10 mouse cellular contexts compared by ENCODE assay signal in genomic region chr7:65155628-65156513, GRCm38 (mm10). TPM values are rescaled to one million over a fixed set of nuclear protein-coding genes. Genes with fewer than 3 reads are reported as not detected.
DNase-seq lines count a peak whose midpoint lies in the region; ATAC-seq and TF ChIP-seq lines count a peak whose summit lies in the region.
"Had no signal": no experiment of that assay in that cellular context is flagged by ENCODE, and none has a peak within 500 bp of the region (broad histone marks: within the 10 kb centered on the region; RNA-seq: fewer than 3 reads in every experiment).

No protein-coding gene starts in this region.

- peak overlapping the region; percentile 67 for H3K9ac ChIP-seq in forebrain, embryonic 14.5 days (ENCODE audit: low read length)
- H3K9ac ChIP-seq in hindbrain, postnatal 0 days (replicated peaks; ENCODE audit: low read length), result peak overlapping the region; percentile 71
- peak overlapping the region; percentile 77 for H3K9ac ChIP-seq in limb, embryonic 14.5 days (ENCODE audit: low read depth, low read length, severe bottlenecking)
- H3K9ac ChIP-seq in neural tube, embryonic 12.5 days, result peak overlapping the region; percentile 77

- peak overlapping the region; percentile 26 for H3K4me3 ChIP-seq in kidney, adult 2 months (ENCODE audit: insufficient read depth, low read depth, low read length)
- H3K4me3 ChIP-seq in forebrain, embryonic 14.5 days (ENCODE audit: low read depth, low read length), result peak overlapping the region; percentile 64
- peak overlapping the region; percentile 73 for H3K4me3 ChIP-seq in hindbrain, postnatal 0 days (ENCODE audit: low read length)
- peak overlapping the region; percentile 71 for H3K4me3 ChIP-seq in limb, embryonic 14.5 days (replicated peaks; ENCODE audit: low read length)
- H3K4me3 ChIP-seq in neural tube, embryonic 12.5 days, result peak overlapping the region; percentile 67

- peak; percentile 89 for ATAC-seq in forebrain, embryonic 14.5 days
- ATAC-seq in hindbrain, postnatal 0 days, result peak; percentile 85
- peak; percentile 67 for ATAC-seq in limb, embryonic 14.5 days (ENCODE audit: low FRiP score, low read depth)
- ATAC-seq in neural tube, embryonic 12.5 days (ENCODE audit: low FRiP score, low read depth), result peak; percentile 91

- TF ChIP-seq CTCF in kidney, adult 2 months (conservative IDR thresholded peaks at IDR 0.05; ENCODE audit: insufficient read depth, insufficient read length, low read depth, low read length), result no peak
- no peak for TF ChIP-seq CTCF in hindbrain, postnatal 0 days (IDR thresholded peaks at IDR 0.05; ENCODE audit: low read depth)

- 3% methylated on average over 121 of the region's 122 CpGs for WGBS in kidney, adult 2 months
- under 1% methylated on average over 79 of the region's 122 CpGs for WGBS in forebrain, embryonic 14.5 days
- WGBS in hindbrain, postnatal 0 days, result 2% methylated on average over 90 of the region's 122 CpGs
- under 1% methylated on average over 72 of the region's 122 CpGs for WGBS in limb, embryonic 14.5 days
- WGBS in neural tube, embryonic 12.5 days, result under 1% methylated on average over 110 of the region's 122 CpGs

- H3K4me1 ChIP-seq in kidney, adult 2 months (ENCODE audit: control insufficient read depth, insufficient read depth, low read length), result no peaks in the 10 kb centered on the region
- H3K4me1 ChIP-seq in forebrain, embryonic 14.5 days (ENCODE audit: control insufficient read depth, insufficient read depth, low read length), result 0 out of 2 replicates have a peak, but pooled peaks cover 2% of the 10 kb centered on the region
- H3K4me1 ChIP-seq in hindbrain, postnatal 0 days (ENCODE audit: insufficient read depth, low read length), result peaks cover 3% of the 10 kb centered on the region
- peaks cover 3% of the 10 kb centered on the region; the same call in 1 of the 2 replicates for H3K4me1 ChIP-seq in limb, embryonic 14.5 days (ENCODE audit: control insufficient read depth, insufficient read depth, low read length)
- H3K4me1 ChIP-seq in neural tube, embryonic 12.5 days, result peaks cover 8% of the 10 kb centered on the region; the same call in 1 of the 2 replicates

- no peak for TF ChIP-seq POLR2A in kidney, adult 2 months (IDR thresholded peaks at IDR 0.05; ENCODE audit: low read depth, low read length)
- no peak for TF ChIP-seq POLR2A in limb, embryonic 14.5 days (IDR thresholded peaks at IDR 0.05; ENCODE audit: borderline replicate concordance, extremely low read depth, insufficient read depth, insufficient read length)

- no peaks in the 10 kb centered on the region for H3K9me3 ChIP-seq in forebrain, embryonic 14.5 days (replicated peaks; ENCODE audit: control insufficient read depth, low read length)
- no peaks in the 10 kb centered on the region for H3K9me3 ChIP-seq in hindbrain, postnatal 0 days (ENCODE audit: low read length)
- 0 out of 2 replicates have a peak, but pooled peaks cover 3% of the 10 kb centered on the region for H3K9me3 ChIP-seq in limb, embryonic 14.5 days (ENCODE audit: control insufficient read depth, low read length)
- no peaks in the 10 kb centered on the region for H3K9me3 ChIP-seq in neural tube, embryonic 12.5 days

- H3K36me3 ChIP-seq in kidney, adult 2 months (ENCODE audit: control insufficient read depth, insufficient read depth, low read length), result no peaks in the 10 kb centered on the region
- H3K36me3 ChIP-seq in forebrain, embryonic 14.5 days (ENCODE audit: control insufficient read depth, insufficient read depth, low read length), result no peaks in the 10 kb centered on the region
- no peaks in the 10 kb centered on the region for H3K36me3 ChIP-seq in hindbrain, postnatal 0 days (ENCODE audit: insufficient read depth, low read length)
- H3K36me3 ChIP-seq in limb, embryonic 14.5 days (ENCODE audit: control insufficient read depth, insufficient read depth, low read length), result no peaks in the 10 kb centered on the region
- H3K36me3 ChIP-seq in neural tube, embryonic 12.5 days, result no peaks in the 10 kb centered on the region

- no peak for DNase-seq in kidney, adult 2 months
- DNase-seq in kidney, adult 11 months, result no peak
- peak; percentile 47 for DNase-seq in cerebellum, adult 11 months
- DNase-seq in forebrain, embryonic 14.5 days (ENCODE audit: low spot score), result peak; percentile 67
- peak; percentile 73 for DNase-seq in hindbrain, postnatal 0 days (ENCODE audit: low spot score)
- DNase-seq in limb, embryonic 14.5 days (ENCODE audit: low spot score), result no peak
- no peak for DNase-seq in adipocyte (ENCODE audit: low spot score)

- H3K4me2 ChIP-seq in forebrain, embryonic 14.5 days (ENCODE audit: low read length), result peak overlapping the region; percentile 85
- peak overlapping the region; percentile 95 for H3K4me2 ChIP-seq in hindbrain, postnatal 0 days (ENCODE audit: low read depth, low read length)
- peak overlapping the region; percentile 92 for H3K4me2 ChIP-seq in limb, embryonic 14.5 days (replicated peaks; ENCODE audit: low read depth, low read length, severe bottlenecking)
- H3K4me2 ChIP-seq in neural tube, embryonic 12.5 days (replicated peaks), result peak overlapping the region; percentile 92

- no peak overlapping the region for H3K27ac ChIP-seq in kidney, adult 2 months (ENCODE audit: insufficient read depth, low read depth, low read length)
- H3K27ac ChIP-seq in forebrain, embryonic 14.5 days (ENCODE audit: low read depth, low read length), result peak overlapping the region; percentile 60
- H3K27ac ChIP-seq in hindbrain, postnatal 0 days, result peak overlapping the region; percentile 85
- peak overlapping the region; percentile 68 for H3K27ac ChIP-seq in limb, embryonic 14.5 days (replicated peaks; ENCODE audit: low read depth, low read length)
- H3K27ac ChIP-seq in neural tube, embryonic 12.5 days, result peak overlapping the region; percentile 79

- H3K27me3 ChIP-seq in kidney, adult 2 months (replicated peaks; ENCODE audit: control insufficient read depth, insufficient read depth, low read length), result peaks cover 3% of the 10 kb centered on the region; the same call in 1 of the 2 replicates
- H3K27me3 ChIP-seq in forebrain, embryonic 14.5 days (replicated peaks; ENCODE audit: control insufficient read depth, insufficient read depth, low read length), result peaks cover 24% of the 10 kb centered on the region
- H3K27me3 ChIP-seq in hindbrain, postnatal 0 days (ENCODE audit: insufficient read depth, low read length), result no peaks in the 10 kb centered on the region
- peaks cover 32% of the 10 kb centered on the region for H3K27me3 ChIP-seq in limb, embryonic 14.5 days (ENCODE audit: control insufficient read depth, insufficient read depth, low read length)
- peaks cover 23% of the 10 kb centered on the region for H3K27me3 ChIP-seq in neural tube, embryonic 12.5 days (replicated peaks)
- H3K27me3 ChIP-seq: CH12.LX had no signal

RNA-seq across cellular contexts. Expression of gene Fam189a1, which starts 0.5 kb away (rescaled TPM):
- polyA plus RNA-seq in kidney, adult 2 months (2012; rRNA removed), result 0.05 and 0.20 TPM in 2 replicates
- 2.6 and 4.5 TPM in 2 replicates for polyA plus RNA-seq in forebrain, embryonic 14.5 days (2014; fragmentation: Nextera tagmentation; extraction: Ambion mirVana)
- total RNA-seq in hindbrain, postnatal 0 days (2014; rRNA removed), result 23.2 and 28.4 TPM in 2 replicates
- polyA plus RNA-seq in hindbrain, postnatal 0 days (2015; fragmentation: Nextera tagmentation; extraction: Ambion mirVana), result 12.5 and 16.8 TPM in 2 replicates
- 15.1 and 28.9 TPM in 2 replicates for polyA plus RNA-seq in limb, embryonic 14.5 days (2012; rRNA removed)
- 7.4 and 9.4 TPM in 2 replicates for polyA plus RNA-seq in limb, embryonic 14.5 days (2014; fragmentation: Nextera tagmentation; extraction: Ambion mirVana)
- 6.9 and 8.8 TPM in 2 replicates for polyA plus RNA-seq in neural tube, embryonic 12.5 days (2016; fragmentation: Nextera tagmentation; extraction: Ambion mirVana)
- total RNA-seq: CH12.LX; hematopoietic stem cell, adult 5-6 weeks had no signal

Comparison
In these comparisons a context has a peak if more than half of its experiments do, and no peak if none do; other contexts are left out.
1. DNase-seq: peak in cerebellum, adult 11 months (single experiment), forebrain, embryonic 14.5 days (single experiment) and hindbrain, postnatal 0 days (single experiment); none in kidney, adult 2 months (single experiment), kidney, adult 11 months (single experiment), limb, embryonic 14.5 days (single experiment) and adipocyte (single experiment).
2. Peak in every context shown above with its lines, with median percentiles within 50 percentile points of each other: H3K4me3 ChIP-seq, ATAC-seq, H3K4me2 ChIP-seq and H3K9ac ChIP-seq.